Comparison of ENCODE assay signal across 10 mouse cellular contexts in the genomic region with DNA sequence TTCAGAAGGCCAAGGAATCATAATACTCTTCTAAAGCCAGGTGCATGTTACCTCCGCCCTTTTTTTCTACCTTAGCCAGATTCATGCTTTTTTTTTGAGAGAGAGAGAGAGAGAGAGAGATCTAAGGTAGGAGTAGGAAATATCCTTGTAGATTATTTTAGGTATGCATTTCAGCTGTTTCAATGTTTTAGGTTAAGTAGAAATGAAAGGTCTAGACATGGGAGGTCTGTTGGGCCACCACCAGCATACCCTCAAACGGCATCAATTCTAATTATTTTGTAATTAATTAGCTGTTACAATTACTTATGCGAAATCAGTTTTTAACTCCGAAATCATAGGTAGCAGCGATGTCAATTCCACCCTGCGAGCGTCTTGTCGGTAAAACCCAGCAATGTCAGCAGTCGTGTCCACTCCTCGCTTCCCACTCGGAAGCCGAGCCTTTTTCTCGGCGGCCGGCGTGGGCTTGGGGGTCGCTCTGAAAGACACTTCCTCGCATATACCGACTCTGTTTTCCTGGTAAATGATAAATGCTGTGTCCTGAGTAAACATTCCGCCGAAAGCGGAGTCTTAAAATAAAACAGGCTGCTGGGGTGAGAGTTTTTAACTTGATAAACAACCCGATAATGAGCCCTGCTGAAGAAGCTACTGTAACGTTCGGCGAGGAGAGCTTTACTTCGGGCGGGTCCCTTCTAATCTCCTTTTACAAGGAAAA. TPM values are rescaled to one million over a fixed set of nuclear protein-coding genes. Genes with fewer than 3 reads are reported as not detected.
A peak's percentile ranks its signal among the peaks of the same experiment; 100 is the strongest.
DNase-seq lines count a peak whose midpoint lies in the region; ATAC-seq and TF ChIP-seq lines count a peak whose summit lies in the region.
"Had no signal": no experiment of that assay in that cellular context is flagged by ENCODE, and none has a peak within 500 bp of the region (broad histone marks: within the 10 kb centered on the region; RNA-seq: fewer than 3 reads in every experiment).

No protein-coding gene starts in this region.

- no peak overlapping the region for H3K4me2 ChIP-seq in forebrain, embryonic 16.5 days (ENCODE audit: low read length)
- H3K4me2 ChIP-seq in liver, embryonic 11.5 days = no peak overlapping the region
- no peak overlapping the region for H3K4me2 ChIP-seq in liver, embryonic 12.5 days
- H3K4me2 ChIP-seq in heart, postnatal 0 days (ENCODE audit: low read depth, low read length) = no peak overlapping the region
- H3K4me2 ChIP-seq in neural tube, embryonic 12.5 days (replicated peaks) = peak overlapping the region; percentile 43

- no peak for TF ChIP-seq EP300 in heart, postnatal 0 days (IDR thresholded peaks at IDR 0.05; ENCODE audit: low read depth)

- peaks cover 37% of the 10 kb centered on the region for H3K4me1 ChIP-seq in forebrain, embryonic 10.5 days
- peaks cover 21% of the 10 kb centered on the region for H3K4me1 ChIP-seq in forebrain, embryonic 16.5 days (replicated peaks; ENCODE audit: control insufficient read depth, insufficient read depth, low read length)
- peaks cover 8% of the 10 kb centered on the region for H3K4me1 ChIP-seq in liver, embryonic 11.5 days (replicated peaks; ENCODE audit: control insufficient read depth, insufficient read depth, low read length)
- H3K4me1 ChIP-seq in liver, embryonic 12.5 days = peaks cover 18% of the 10 kb centered on the region
- peaks cover 4% of the 10 kb centered on the region; the same call in 1 of the 2 replicates for H3K4me1 ChIP-seq in heart, postnatal 0 days (ENCODE audit: control insufficient read depth, insufficient read depth)
- H3K4me1 ChIP-seq in neural tube, embryonic 12.5 days = peaks cover 12% of the 10 kb centered on the region; the same call in 1 of the 2 replicates

- no peaks in the 10 kb centered on the region for H3K36me3 ChIP-seq in forebrain, embryonic 10.5 days (replicated peaks)
- no peaks in the 10 kb centered on the region for H3K36me3 ChIP-seq in forebrain, embryonic 16.5 days (ENCODE audit: control insufficient read depth, insufficient read depth)
- H3K36me3 ChIP-seq in liver, embryonic 11.5 days (ENCODE audit: control insufficient read depth, insufficient read depth, low read length) = no peaks in the 10 kb centered on the region
- H3K36me3 ChIP-seq in liver, embryonic 12.5 days = no peaks in the 10 kb centered on the region
- H3K36me3 ChIP-seq in heart, postnatal 0 days (replicated peaks; ENCODE audit: control insufficient read depth, insufficient read depth, low read length) = no peaks in the 10 kb centered on the region
- no peaks in the 10 kb centered on the region for H3K36me3 ChIP-seq in neural tube, embryonic 12.5 days

- peak; percentile 42 for DNase-seq in forebrain, embryonic 10.5 days (ENCODE audit: extremely low spot score, low spot score)
- DNase-seq in liver, embryonic 11.5 days (ENCODE audit: low spot score) = peak; percentile 43
- no peak for DNase-seq in heart, postnatal 0 days (ENCODE audit: low spot score)
- DNase-seq in frontal cortex, postnatal 25 days (ENCODE audit: low spot score in 2 of 2) = no peak
- DNase-seq: kidney, postnatal 14 days had no signal

- 1% methylated on average over 28 of the region's 28 CpGs for whole genome bisulfite sequencing in forebrain, embryonic 10.5 days
- WGBS in forebrain, embryonic 16.5 days = 1% methylated on average over 28 of the region's 28 CpGs
- WGBS in liver, embryonic 11.5 days = 2% methylated on average over 28 of the region's 28 CpGs
- WGBS in liver, embryonic 12.5 days (ENCODE audit: insufficient replicate concordance) = 2% methylated on average over 28 of the region's 28 CpGs
- 4% methylated on average over 28 of the region's 28 CpGs for WGBS in heart, postnatal 0 days
- 2% methylated on average over 28 of the region's 28 CpGs for WGBS in neural tube, embryonic 12.5 days

- H3K9ac ChIP-seq in forebrain, embryonic 16.5 days (replicated peaks; ENCODE audit: low read depth, low read length) = no peak overlapping the region
- no peak overlapping the region for H3K9ac ChIP-seq in liver, embryonic 11.5 days (ENCODE audit: low read depth, low read length)
- H3K9ac ChIP-seq in liver, embryonic 12.5 days = no peak overlapping the region
- no peak overlapping the region for H3K9ac ChIP-seq in heart, postnatal 0 days (replicated peaks; ENCODE audit: low read depth, low read length)
- 0 out of 2 replicates have a peak overlapping the region, but pooled peaks have one; percentile 38 for H3K9ac ChIP-seq in neural tube, embryonic 12.5 days

- no peak overlapping the region for H3K4me3 ChIP-seq in forebrain, embryonic 10.5 days
- H3K4me3 ChIP-seq in forebrain, embryonic 16.5 days (replicated peaks; ENCODE audit: low read length) = no peak overlapping the region
- no peak overlapping the region for H3K4me3 ChIP-seq in liver, embryonic 11.5 days (ENCODE audit: low read depth, low read length)
- H3K4me3 ChIP-seq in liver, embryonic 12.5 days = no peak overlapping the region
- H3K4me3 ChIP-seq in heart, postnatal 0 days (ENCODE audit: low read depth, low read length) = peak overlapping the region; percentile 14; the same call in 1 of the 2 replicates
- peak overlapping the region; percentile 25 for H3K4me3 ChIP-seq in neural tube, embryonic 12.5 days

- H3K27me3 ChIP-seq in forebrain, embryonic 10.5 days (ENCODE audit: poor library complexity, severe bottlenecking) = peaks cover 100% of the 10 kb centered on the region
- H3K27me3 ChIP-seq in forebrain, embryonic 16.5 days (replicated peaks; ENCODE audit: control insufficient read depth, insufficient read depth, low read length) = peaks cover 46% of the 10 kb centered on the region
- peaks cover 97% of the 10 kb centered on the region for H3K27me3 ChIP-seq in liver, embryonic 11.5 days (replicated peaks; ENCODE audit: control insufficient read depth, insufficient read depth, low read length)
- peaks cover 97% of the 10 kb centered on the region for H3K27me3 ChIP-seq in liver, embryonic 12.5 days (replicated peaks)
- peaks cover 97% of the 10 kb centered on the region for H3K27me3 ChIP-seq in heart, postnatal 0 days (ENCODE audit: control insufficient read depth, insufficient read depth, low read length)
- peaks cover 79% of the 10 kb centered on the region for H3K27me3 ChIP-seq in neural tube, embryonic 12.5 days (replicated peaks)

- H3K27ac ChIP-seq in forebrain, embryonic 10.5 days = no peak overlapping the region
- H3K27ac ChIP-seq in forebrain, embryonic 16.5 days (ENCODE audit: low read length) = no peak overlapping the region
- H3K27ac ChIP-seq in liver, embryonic 11.5 days (ENCODE audit: low read depth, low read length) = no peak overlapping the region
- no peak overlapping the region for H3K27ac ChIP-seq in liver, embryonic 12.5 days
- no peak overlapping the region for H3K27ac ChIP-seq in heart, postnatal 0 days (ENCODE audit: low read depth)
- H3K27ac ChIP-seq in neural tube, embryonic 12.5 days = peak overlapping the region; percentile 15; the same call in 1 of the 2 replicates
- H3K27ac ChIP-seq: macrophage had no signal

- no peaks in the 10 kb centered on the region for H3K9me3 ChIP-seq in forebrain, embryonic 10.5 days
- no peaks in the 10 kb centered on the region for H3K9me3 ChIP-seq in forebrain, embryonic 16.5 days (ENCODE audit: control insufficient read depth, low read length)
- H3K9me3 ChIP-seq in liver, embryonic 11.5 days (ENCODE audit: control insufficient read depth, low read length) = no peaks in the 10 kb centered on the region
- no peaks in the 10 kb centered on the region for H3K9me3 ChIP-seq in liver, embryonic 12.5 days (replicated peaks)
- no peaks in the 10 kb centered on the region for H3K9me3 ChIP-seq in heart, postnatal 0 days (replicated peaks; ENCODE audit: control insufficient read depth, low read length)
- H3K9me3 ChIP-seq in neural tube, embryonic 12.5 days = no peaks in the 10 kb centered on the region

- no peak for TF ChIP-seq CTCF in heart, postnatal 0 days (IDR thresholded peaks at IDR 0.05; ENCODE audit: low read depth)

- no peak for ATAC-seq in forebrain, embryonic 16.5 days
- ATAC-seq in liver, embryonic 11.5 days (replicated peaks; ENCODE audit: low FRiP score) = no peak
- no peak for ATAC-seq in liver, embryonic 12.5 days
- ATAC-seq in heart, postnatal 0 days (ENCODE audit: insufficient read depth, low read depth) = no peak
- ATAC-seq in neural tube, embryonic 12.5 days (ENCODE audit: low FRiP score, low read depth) = no peak
- ATAC-seq in megakaryocyte progenitor cell, adult 5-6 weeks (replicated peaks; ENCODE audit: poor library complexity) = no peak

RNA-seq across cellular contexts. Expression of gene Foxd3, which starts 3.4 kb away (rescaled TPM):
- 0.07 and 0.11 TPM in 2 replicates for polyA plus RNA-seq in forebrain, embryonic 10.5 days (2016; fragmentation: Nextera tagmentation; extraction: Ambion mirVana)
- 0.10 and 0.14 TPM in 2 replicates for polyA plus RNA-seq in forebrain, embryonic 16.5 days (2015; fragmentation: Nextera tagmentation; extraction: Ambion mirVana)
- polyA plus RNA-seq in liver, embryonic 11.5 days (2014; fragmentation: Nextera tagmentation; extraction: Ambion mirVana) = 0.07 and 0.10 TPM in 2 replicates
- 0.10 TPM in 1 of 2 replicates, not detected in the other for polyA plus RNA-seq in liver, embryonic 12.5 days (2016; fragmentation: Nextera tagmentation; extraction: Ambion mirVana)
- total RNA-seq in heart, postnatal 0 days (2014; rRNA removed; ENCODE audit: low replicate concordance) = 0.46 and 0.65 TPM in 2 replicates
- polyA plus RNA-seq in heart, postnatal 0 days (2015; fragmentation: Nextera tagmentation; extraction: Ambion mirVana) = not detected in 2 replicates
- polyA plus RNA-seq in neural tube, embryonic 12.5 days (2016; fragmentation: Nextera tagmentation; extraction: Ambion mirVana) = 8.9 and 9.3 TPM in 2 replicates
- not detected in 2 replicates for total RNA-seq in megakaryocyte progenitor cell, adult 5-6 weeks (2015)
- not detected in 2 replicates for total RNA-seq in megakaryocyte progenitor cell, adult 5-6 weeks (2017)
- polyA plus RNA-seq: macrophage had no signal

RNA-seq across cellular contexts. Expression of gene Alg6, which starts 55.9 kb away (rescaled TPM):
- 20.0 and 20.5 TPM in 2 replicates for polyA plus RNA-seq in forebrain, embryonic 10.5 days (2016; fragmentation: Nextera tagmentation; extraction: Ambion mirVana)
- polyA plus RNA-seq in forebrain, embryonic 16.5 days (2015; fragmentation: Nextera tagmentation; extraction: Ambion mirVana) = 9.1 and 10.7 TPM in 2 replicates
- polyA plus RNA-seq in liver, embryonic 11.5 days (2014; fragmentation: Nextera tagmentation; extraction: Ambion mirVana) = 27.6 and 33.3 TPM in 2 replicates
- 19.5 and 20.7 TPM in 2 replicates for polyA plus RNA-seq in liver, embryonic 12.5 days (2016; fragmentation: Nextera tagmentation; extraction: Ambion mirVana)
- total RNA-seq in heart, postnatal 0 days (2014; rRNA removed; ENCODE audit: low replicate concordance) = 12.4 and 54.3 TPM in 2 replicates
- 6.3 and 6.5 TPM in 2 replicates for polyA plus RNA-seq in heart, postnatal 0 days (2015; fragmentation: Nextera tagmentation; extraction: Ambion mirVana)
- 13.4 and 13.7 TPM in 2 replicates for polyA plus RNA-seq in neural tube, embryonic 12.5 days (2016; fragmentation: Nextera tagmentation; extraction: Ambion mirVana)
- total RNA-seq in megakaryocyte progenitor cell, adult 5-6 weeks (2015) = 19.3 and 27.1 TPM in 2 replicates
- total RNA-seq in megakaryocyte progenitor cell, adult 5-6 weeks (2017) = 18.2 and 20.6 TPM in 2 replicates

Comparison
In these comparisons a context has a peak if more than half of its experiments do, and no peak if none do; other contexts are left out.
1. DNase-seq: peak in forebrain, embryonic 10.5 days (single experiment) and liver, embryonic 11.5 days (single experiment); none in heart, postnatal 0 days (single experiment) and frontal cortex, postnatal 25 days (0 of 2).
2. H3K4me3 ChIP-seq: peak in heart, postnatal 0 days (single experiment) and neural tube, embryonic 12.5 days (single experiment); none in forebrain, embryonic 10.5 days (single experiment), forebrain, embryonic 16.5 days (single experiment), liver, embryonic 11.5 days (single experiment) and liver, embryonic 12.5 days (single experiment).